Comparison of ENCODE assay signal across 12 mouse cellular contexts in the genomic region with DNA sequence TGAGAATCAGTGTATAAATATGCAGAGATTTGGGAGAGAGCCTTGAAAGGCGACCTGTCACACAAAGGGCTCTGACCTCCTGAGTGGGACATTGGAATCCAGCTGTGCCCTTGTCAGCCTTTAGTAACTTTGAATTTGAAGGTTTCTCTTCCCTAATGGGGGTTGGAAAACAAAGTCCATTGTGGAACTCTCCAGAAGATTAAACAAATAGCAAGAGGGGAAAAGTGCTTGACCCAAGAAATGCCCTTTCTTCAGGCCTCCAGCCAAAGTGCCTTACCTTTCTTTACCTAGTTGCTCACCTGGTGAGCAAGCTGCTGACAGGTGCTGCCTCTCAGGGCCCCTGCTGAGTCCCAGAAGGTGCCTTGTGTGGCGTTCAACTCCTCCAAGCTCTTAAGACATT.
DNase-seq lines count a peak whose midpoint lies in the region; ATAC-seq and TF ChIP-seq lines count a peak whose summit lies in the region.
"Had no signal": no experiment of that assay in that cellular context is flagged by ENCODE, and none has a peak within 500 bp of the region (broad histone marks: within the 10 kb centered on the region; RNA-seq: fewer than 3 reads in every experiment).

No protein-coding gene starts in this region.

- peaks cover 63% of the 10 kb centered on the region for H3K4me1 ChIP-seq in kidney, adult 2 months (ENCODE audit: control insufficient read depth, insufficient read depth, low read length)
- no peaks in the 10 kb centered on the region for H3K4me1 ChIP-seq in hindbrain, embryonic 14.5 days (replicated peaks; ENCODE audit: control insufficient read depth, insufficient read depth, low read length)

- ATAC-seq in hindbrain, embryonic 14.5 days (ENCODE audit: low FRiP score) = no peak
- ATAC-seq in cerebellum, adult (ENCODE audit: insufficient number of reproducible peaks, low FRiP score, low TSS enrichment) = no peak

- no peaks in the 10 kb centered on the region; the same call in 1 of the 2 replicates for H3K36me3 ChIP-seq in kidney, adult 2 months (ENCODE audit: control insufficient read depth, insufficient read depth, low read length)
- H3K36me3 ChIP-seq in hindbrain, embryonic 14.5 days (replicated peaks; ENCODE audit: control insufficient read depth, insufficient read depth) = no peaks in the 10 kb centered on the region
- H3K36me3 ChIP-seq: hindbrain, embryonic 12.5 days had no signal

- H3K27me3 ChIP-seq in kidney, adult 2 months (replicated peaks; ENCODE audit: control insufficient read depth, insufficient read depth, low read length) = no peaks in the 10 kb centered on the region
- no peaks in the 10 kb centered on the region for H3K27me3 ChIP-seq in hindbrain, embryonic 14.5 days (ENCODE audit: control insufficient read depth, insufficient read depth, low read length)
- H3K27me3 ChIP-seq: CH12.LX; hindbrain, embryonic 12.5 days had no signal

- peak overlapping the region; percentile 89 for H3K27ac ChIP-seq in kidney, adult 2 months (ENCODE audit: insufficient read depth, low read depth, low read length)
- no peak overlapping the region for H3K27ac ChIP-seq in hindbrain, embryonic 14.5 days
- H3K27ac ChIP-seq: hindbrain, embryonic 12.5 days had no signal

- peak; percentile 60 for DNase-seq in kidney, adult 2 months
- DNase-seq in kidney, postnatal 4 days = no peak
- DNase-seq in ES-CJ7 (ENCODE audit: low read depth, low spot score) = peak; percentile 58
- peak; percentile 69 for DNase-seq in ZHBTc4 (ENCODE audit: low read depth, low spot score)
- peak; percentile 57 for DNase-seq in lung, postnatal 10 days
- DNase-seq in hindbrain, embryonic 14.5 days (ENCODE audit: low spot score) = no peak
- DNase-seq: adrenal gland, postnatal 25 days; cerebellum, adult 11-12 months; right cerebral cortex, postnatal 25 days had no signal

- TF ChIP-seq POLR2A in kidney, adult 2 months (IDR thresholded peaks at IDR 0.05; ENCODE audit: low read depth, low read length) = no peak

- no peak overlapping the region for H3K9ac ChIP-seq in hindbrain, embryonic 14.5 days
- H3K9ac ChIP-seq: hindbrain, embryonic 12.5 days had no signal

- no peak for TF ChIP-seq CTCF in kidney, adult 2 months (conservative IDR thresholded peaks at IDR 0.05; ENCODE audit: insufficient read depth, insufficient read length, low read depth, low read length)

- H3K4me2 ChIP-seq in hindbrain, embryonic 14.5 days (replicated peaks) = no peak overlapping the region
- H3K4me2 ChIP-seq: hindbrain, embryonic 12.5 days had no signal

- H3K4me3 ChIP-seq in kidney, adult 2 months (ENCODE audit: insufficient read depth, low read depth, low read length) = no peak overlapping the region
- no peak overlapping the region for H3K4me3 ChIP-seq in hindbrain, embryonic 14.5 days (replicated peaks; ENCODE audit: low read length)
- H3K4me3 ChIP-seq: hindbrain, embryonic 12.5 days had no signal

- WGBS in kidney, adult 2 months = 49% methylated on average over 2 of the region's 2 CpGs
- 29% methylated on average over 2 of the region's 2 CpGs for WGBS in hindbrain, embryonic 14.5 days

- no peaks in the 10 kb centered on the region for H3K9me3 ChIP-seq in hindbrain, embryonic 14.5 days (ENCODE audit: control insufficient read depth, low read length)
- H3K9me3 ChIP-seq: hindbrain, embryonic 12.5 days had no signal

Comparison
In these comparisons a context has a peak if more than half of its experiments do, and no peak if none do; other contexts are left out.
1. DNase-seq: peak in kidney, adult 2 months (single experiment), ES-CJ7 (single experiment), ZHBTc4 (single experiment) and lung, postnatal 10 days (single experiment); none in kidney, postnatal 4 days (0 of 2) and hindbrain, embryonic 14.5 days (single experiment).